Mouse (Mus musculus) pancreas, adult 10 weeks (tissue): ENCODE results near the gene Ryr1. TPM values are rescaled to one million over a fixed set of nuclear protein-coding genes. Genes with fewer than 3 reads are reported as not detected.

Experiments used
- polyA plus RNA-seq: library from polyadenylated mRNA; stranded (reverse); fragments of 350-450 nt; fragmentation: Illumina TruSeq; extraction: RNeasy Lipid Tissue Mini Kit (QIAGEN cat#74804); gene quantifications from one replicate; pipeline ENCODE4 v1.2.3, GENCODE M21; 2015; ENCODE audit warnings: low read depth, low replicate concordance; ENCODE audit not compliant: insufficient read depth

The Ryr1 gene
- polyA plus RNA-seq = not detected

DNA sequence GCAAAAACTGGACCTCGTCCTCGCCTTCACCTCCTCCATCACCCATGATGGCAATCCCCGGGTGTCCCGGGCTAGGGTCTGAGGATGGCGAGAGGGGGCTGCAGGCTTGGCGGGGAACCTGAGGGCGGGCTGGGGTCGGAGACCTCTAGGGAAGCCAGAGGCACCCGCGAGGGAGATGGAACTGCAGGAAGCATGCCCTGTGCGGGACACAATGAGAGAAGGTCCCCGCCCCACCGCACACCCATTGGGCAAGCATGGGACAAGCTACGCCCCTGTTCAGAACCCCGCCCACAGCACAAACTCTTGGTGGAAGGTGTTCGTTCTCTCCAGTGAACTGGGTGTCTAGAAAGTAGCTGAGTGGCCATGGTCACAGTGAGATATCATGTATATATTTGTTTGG lies at the start of gene Ryr1:
Gene Ryr1, minus strand, starts transcription at position 210 of the 400 bp plus-strand sequence.

DNA sequence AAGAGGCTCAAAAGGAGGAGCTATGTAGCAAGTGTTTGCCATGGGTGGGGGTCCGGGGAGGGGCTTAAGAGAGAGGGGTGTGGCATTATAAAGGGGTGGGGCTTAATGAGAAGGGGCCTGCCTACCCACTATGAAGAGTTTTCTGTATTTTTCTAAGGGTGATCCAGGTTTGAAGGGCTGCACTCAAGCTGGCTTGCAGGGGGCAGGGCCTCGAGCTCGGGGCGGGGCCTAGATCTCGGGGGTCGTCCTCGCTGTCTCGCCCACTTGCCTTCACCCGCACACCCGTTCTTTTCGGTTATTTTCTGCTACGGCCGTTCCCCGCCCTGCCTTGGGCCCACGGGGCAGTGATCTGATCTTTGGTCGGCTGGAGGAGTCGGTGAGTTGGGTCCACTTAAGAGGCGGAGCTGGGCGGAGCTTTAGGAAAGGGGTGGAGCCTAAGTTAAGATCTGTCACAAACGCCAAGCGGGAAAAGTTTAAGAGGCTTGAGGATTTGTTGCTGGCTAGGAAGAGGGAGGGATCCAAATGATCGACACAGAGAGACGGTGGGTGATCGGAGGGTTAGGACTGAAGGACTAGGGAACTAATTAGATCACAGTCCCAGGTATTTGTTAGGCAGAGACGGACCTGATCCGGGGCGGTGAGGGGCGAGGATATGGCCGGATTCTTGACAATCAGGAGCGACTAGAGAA lies 45.2 kb upstream of the Ryr1 start, which contains the start of the genes Ggn and Spred3:
Gene Ggn, plus strand, starts transcription at position 145 of the 689 bp plus-strand sequence.
Gene Spred3, minus strand, starts transcription at position 346 of the 689 bp plus-strand sequence.

DNA sequence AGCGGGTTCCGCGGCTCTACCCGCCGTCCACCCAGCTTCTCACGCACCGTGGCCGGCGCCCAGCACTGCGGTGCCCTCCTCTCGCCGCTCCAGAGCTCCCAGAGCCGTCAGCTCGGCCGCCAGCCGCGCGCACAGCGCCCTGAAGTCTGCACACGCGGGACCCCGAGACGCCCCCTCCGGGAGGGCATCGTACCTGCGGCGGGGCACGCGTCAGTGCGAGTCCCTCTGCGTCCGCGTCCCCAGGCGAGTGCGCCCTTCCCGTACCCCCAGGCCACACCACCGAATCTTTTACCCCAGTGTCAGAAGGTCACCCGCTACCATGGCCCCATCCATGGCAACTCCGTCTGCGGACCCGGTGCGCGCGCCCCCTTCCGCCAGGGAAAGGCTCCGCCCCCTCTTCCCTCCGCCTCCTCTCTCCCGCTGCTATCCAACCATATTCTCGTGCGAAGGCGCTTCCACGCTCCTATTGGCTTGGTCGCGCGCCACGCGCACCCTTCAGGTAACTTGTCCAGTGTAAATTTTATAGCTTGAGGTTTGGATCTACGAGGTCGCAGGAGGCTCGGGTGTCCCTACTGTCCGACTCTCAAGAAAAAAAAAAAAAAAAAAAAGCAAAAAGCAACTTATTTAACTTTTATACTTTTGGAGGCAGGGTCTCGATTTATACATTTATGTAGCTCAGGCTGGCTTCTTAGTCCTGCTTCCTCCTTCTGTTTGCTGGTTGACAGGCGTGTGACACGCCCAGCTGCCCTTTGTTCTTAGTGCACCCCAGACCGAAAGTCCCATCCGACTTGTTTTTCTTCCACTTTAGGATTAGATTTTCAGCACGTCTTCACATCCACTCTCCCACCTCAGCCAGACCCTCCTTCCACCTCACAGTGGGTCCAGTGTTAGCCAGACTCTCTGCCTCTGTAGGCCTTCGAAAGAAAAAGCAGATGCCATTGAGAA lies 31.1 kb upstream of the Ryr1 start, which contains the start of gene Fam98c:
Gene Fam98c, minus strand, starts transcription at position 397 of the 945 bp plus-strand sequence.

DNA sequence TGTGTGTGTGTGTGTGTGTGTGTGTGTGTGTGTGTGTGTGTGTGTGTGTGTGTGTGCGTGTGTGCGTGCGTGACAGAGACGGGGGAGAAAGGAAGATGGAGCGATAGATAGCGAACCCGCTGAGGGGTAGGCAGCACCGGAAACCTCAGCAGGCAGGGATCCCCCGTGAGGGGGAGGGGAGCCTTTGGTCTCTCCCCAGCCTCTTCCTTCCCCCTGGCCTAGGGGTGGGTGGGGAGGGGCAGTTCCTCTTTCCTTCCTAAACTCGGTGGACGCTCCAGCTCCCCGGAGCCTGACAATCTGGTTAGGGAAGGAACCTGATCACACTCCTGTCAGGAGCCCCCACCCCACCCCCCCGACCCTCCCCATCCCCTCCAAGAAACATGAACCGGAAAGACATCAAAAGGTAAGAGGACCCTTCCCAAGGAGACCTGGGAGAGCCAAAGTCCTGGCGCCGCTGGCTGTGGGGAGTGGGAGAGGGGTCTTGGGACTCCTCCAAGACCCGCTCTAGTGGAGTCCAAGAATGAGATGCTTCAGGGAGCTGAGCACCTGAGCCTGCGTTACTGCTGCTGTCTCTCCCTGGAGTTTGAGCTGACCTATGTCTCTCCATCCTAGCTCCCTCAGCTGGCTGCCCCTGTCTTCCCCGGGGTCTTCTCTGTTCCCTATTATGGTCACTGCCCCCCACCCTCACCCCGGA lies 9.9 kb upstream of the Ryr1 start, which contains the start of gene Rasgrp4:
Gene Rasgrp4, plus strand, starts transcription at position 159 of the 694 bp plus-strand sequence.

DNA sequence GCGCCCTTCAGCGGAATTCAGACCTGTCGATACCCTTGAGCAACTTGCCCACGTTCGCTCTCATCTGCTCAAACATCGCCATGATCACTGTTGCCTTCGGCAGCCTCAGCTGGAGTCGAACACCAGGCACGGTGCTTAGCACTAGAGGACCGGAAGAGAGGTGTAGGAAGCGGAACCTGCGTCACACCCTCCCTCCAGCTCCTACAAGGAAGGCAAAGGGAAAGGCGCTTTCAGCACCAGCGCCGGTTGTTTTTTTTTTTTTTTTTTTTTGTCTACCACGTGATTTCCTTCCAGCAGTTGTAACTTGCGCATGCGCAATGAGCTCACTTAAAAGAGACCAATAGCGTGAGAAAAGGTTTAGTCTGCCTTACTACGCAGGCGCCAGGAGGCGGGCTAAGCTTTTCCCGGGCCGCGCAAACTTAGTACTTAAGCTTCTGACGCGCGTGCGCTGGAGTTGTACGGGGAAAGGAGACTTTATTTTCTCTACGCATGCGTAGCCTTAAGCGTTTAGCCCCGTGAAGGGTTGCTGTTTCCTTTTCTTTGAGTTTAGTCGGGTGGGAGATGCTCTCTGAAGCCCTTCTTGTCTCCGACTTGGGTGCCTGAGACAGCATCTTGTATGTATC lies 143.2 kb downstream of the Ryr1 start, which contains the start of the genes Eif3k and Map4k1:
Gene Eif3k, minus strand, starts transcription at position 214 of the 623 bp plus-strand sequence.
Gene Map4k1, plus strand, starts transcription at position 400 of the 623 bp plus-strand sequence.

DNA sequence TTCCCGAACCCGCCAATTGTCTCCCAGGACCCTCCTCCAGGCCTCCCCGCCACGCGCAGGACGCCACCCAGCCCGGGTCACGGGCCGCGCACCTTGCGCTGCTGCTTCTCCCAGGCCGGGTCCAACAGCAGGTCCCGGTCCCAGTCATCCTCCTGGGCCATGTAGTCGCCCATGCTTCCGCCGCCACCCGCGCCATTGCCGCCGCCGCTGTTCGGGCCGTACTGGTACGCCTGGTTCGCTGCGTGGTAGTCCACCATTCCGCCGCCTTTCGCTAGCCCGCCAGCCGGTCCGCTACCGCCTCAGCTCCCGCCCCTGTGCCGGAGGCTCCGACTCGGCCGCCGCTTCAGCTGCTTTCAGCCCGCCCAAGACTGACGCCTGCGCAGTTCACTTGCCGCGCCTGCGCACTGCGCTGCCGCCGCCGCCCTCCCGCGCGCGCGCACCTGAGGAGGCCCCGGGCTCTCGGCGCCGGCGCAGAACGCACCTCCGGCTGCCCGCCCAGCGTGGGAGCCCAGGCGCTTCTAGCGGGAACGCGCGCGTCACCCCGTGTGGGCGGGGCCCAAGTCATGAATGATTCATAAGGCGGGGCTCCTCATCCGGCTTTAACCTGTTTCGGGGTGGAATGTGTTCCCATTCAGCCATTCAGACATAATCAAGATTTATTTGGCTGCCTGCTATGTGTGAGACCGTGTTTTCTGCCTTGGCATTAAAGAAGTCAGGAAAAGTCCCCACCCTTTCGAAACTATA lies 162.9 kb downstream of the Ryr1 start, which contains the start of gene Actn4:
Gene Actn4, minus strand, starts transcription at position 414 of the 744 bp plus-strand sequence.

Other genes starting within 250 kb of the Ryr1 start
- 0.26 TPM for gene Capn12, start 243.8 kb downstream of the Ryr1 start, polyA plus RNA-seq
- 71.1 TPM for gene Actn4, start 162.8 kb downstream of the Ryr1 start, polyA plus RNA-seq
- 94.8 TPM for gene Eif3k, start 143.3 kb downstream of the Ryr1 start, polyA plus RNA-seq
- gene Map4k1, start 143.1 kb downstream of the Ryr1 start, polyA plus RNA-seq = 0.30 TPM
- 1.4 TPM for gene Rasgrp4, start 9.7 kb upstream of the Ryr1 start, polyA plus RNA-seq
- 14.6 TPM for gene Fam98c, start 31.1 kb upstream of the Ryr1 start, polyA plus RNA-seq
- gene Ggn, start 45.0 kb upstream of the Ryr1 start, polyA plus RNA-seq = 2.3 TPM
- gene Spred3, start 45.2 kb upstream of the Ryr1 start, polyA plus RNA-seq = 1.4 TPM
- 32.7 TPM for gene Psmd8, start 55.5 kb upstream of the Ryr1 start, polyA plus RNA-seq
- 0.55 TPM for gene Catsperg1, start 88.9 kb upstream of the Ryr1 start, polyA plus RNA-seq
- 2.9 TPM for gene Kcnk6, start 107.3 kb upstream of the Ryr1 start, polyA plus RNA-seq
- gene Yif1b, start 113.2 kb upstream of the Ryr1 start, polyA plus RNA-seq = 15.3 TPM
- gene 2200002D01Rik, start 123.3 kb upstream of the Ryr1 start, polyA plus RNA-seq = not detected
- gene Spint2, start 156.7 kb upstream of the Ryr1 start, polyA plus RNA-seq = 98.5 TPM
- gene Ppp1r14a, start 164.1 kb upstream of the Ryr1 start, polyA plus RNA-seq = 6.3 TPM
- 1.6 TPM for gene Dpf1, start 178.8 kb upstream of the Ryr1 start, polyA plus RNA-seq